33 mouse cellular contexts compared by ENCODE assay signal in the genomic region with DNA sequence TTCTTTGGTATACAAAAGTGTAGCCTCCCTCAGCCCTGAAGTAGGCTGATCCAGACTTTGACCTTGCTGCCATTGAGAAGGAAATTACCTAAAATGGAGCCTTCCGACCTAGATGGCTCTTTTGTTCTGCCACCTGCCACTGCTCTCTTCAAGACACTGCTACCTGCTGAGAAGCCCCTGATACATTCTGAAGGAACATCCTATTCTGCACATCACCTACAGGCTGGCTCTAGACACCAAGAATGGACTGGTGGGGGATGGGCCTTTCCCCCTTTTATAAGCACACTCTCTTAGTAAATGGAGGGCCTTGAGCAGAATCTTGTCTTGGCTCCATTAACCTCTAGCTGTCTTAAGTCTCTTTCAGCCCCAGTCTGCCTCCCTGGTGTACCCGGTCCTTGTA. TPM values are rescaled to one million over a fixed set of nuclear protein-coding genes. Genes with fewer than 3 reads are reported as not detected.
"Had no signal": no experiment of that assay in that cellular context is flagged by ENCODE, and none has a peak within 500 bp of the region (broad histone marks: within the 10 kb centered on the region; RNA-seq: fewer than 3 reads in every experiment).

No protein-coding gene starts in this region.

RNA-seq across cellular contexts. Expression of a gene that starts 43.8 kb away (rescaled TPM):
- total RNA-seq: common myeloid progenitor, adult 5-6 weeks; forebrain, postnatal 0 days; gastrocnemius, adult 18-20 months; gastrocnemius, adult 2 months; gastrocnemius, adult 8-10 months; gastrocnemius, postnatal 25 days; gastrocnemius, postnatal 36 days; gastrocnemius, postnatal 4 days; granulocyte monocyte progenitor cell, adult 5-6 weeks; heart, adult 18-20 months; heart, adult 2 months; heart, adult 8-10 months had no signal
- polyA plus RNA-seq: embryonic facial prominence, embryonic 10.5 days; embryonic facial prominence, embryonic 11.5 days; embryonic facial prominence, embryonic 12.5 days; embryonic facial prominence, embryonic 13.5 days; embryonic facial prominence, embryonic 14.5 days; embryonic facial prominence, embryonic 15.5 days; erythroblast, embryonic 14.5 days; forebrain, embryonic 10.5 days; forebrain, embryonic 11.5 days; forebrain, embryonic 12.5 days; forebrain, embryonic 13.5 days; forebrain, embryonic 14.5 days; forebrain, embryonic 15.5 days; forebrain, embryonic 16.5 days; forebrain, postnatal 0 days; gonadal fat pad, adult 2 months; heart, adult 2 months; heart, embryonic 10.5 days; heart, embryonic 11.5 days had no signal

RNA-seq across cellular contexts. Expression of a gene that starts 51.7 kb away (rescaled TPM):
- total RNA-seq: common myeloid progenitor, adult 5-6 weeks; forebrain, postnatal 0 days; gastrocnemius, adult 18-20 months; gastrocnemius, adult 2 months; gastrocnemius, adult 8-10 months; gastrocnemius, postnatal 10 days; gastrocnemius, postnatal 14 days; gastrocnemius, postnatal 25 days; gastrocnemius, postnatal 36 days; gastrocnemius, postnatal 4 days; granulocyte monocyte progenitor cell, adult 5-6 weeks; heart, adult 18-20 months; heart, adult 2 months; heart, adult 8-10 months had no signal
- polyA plus RNA-seq: cortical plate, adult 2 months; embryonic facial prominence, embryonic 10.5 days; embryonic facial prominence, embryonic 11.5 days; embryonic facial prominence, embryonic 12.5 days; embryonic facial prominence, embryonic 13.5 days; embryonic facial prominence, embryonic 14.5 days; embryonic facial prominence, embryonic 15.5 days; erythroblast, embryonic 14.5 days; forebrain, embryonic 10.5 days; forebrain, embryonic 11.5 days; forebrain, embryonic 12.5 days; forebrain, embryonic 13.5 days; forebrain, embryonic 14.5 days; forebrain, embryonic 15.5 days; forebrain, embryonic 16.5 days; forebrain, postnatal 0 days; frontal cortex, adult 2 months; gonadal fat pad, adult 2 months; heart, adult 2 months; heart, embryonic 10.5 days; heart, embryonic 11.5 days had no signal
